Mouse (Mus musculus): ENCODE measurements around the gene Cbln1. TPM values are rescaled to one million over a fixed set of nuclear protein-coding genes. Genes with fewer than 3 reads are reported as not detected.
A peak's percentile ranks its signal among the peaks of the same experiment; 100 is the strongest.

Cbln1 gene
- polyA plus RNA-seq (2016; fragmentation: Nextera tagmentation; extraction: Ambion mirVana), result not detected in 2 replicates

- ATAC-seq, result peak; percentile 91
- Histone ChIP-seq H3K9ac (no peak within 1 kb of the TSS), H3K4me3 (peak within 1 kb of the TSS; percentile 53), H3K4me2 (peak within 1 kb of the TSS; percentile 85), H3K4me1 (peaks cover 21% of the 10 kb centered on the region), H3K36me3 (no peaks in the 10 kb centered on the region), H3K27me3 (replicated peaks) (peaks cover 95% of the 10 kb centered on the region), H3K9me3 (replicated peaks) (no peaks in the 10 kb centered on the region), H3K27ac (no peak within 1 kb of the TSS)
- WGBS (ENCODE audit: insufficient replicate concordance), result under 1% methylated on average over 97 of the region's 122 CpGs
Measured at GRCm38 (mm10) chr8:87472271-87473236, at the start of gene Cbln1. Gene Cbln1, minus strand, starts transcription at chr8:87472609.

GRCm38 (mm10) chr8:87517132-87517531 is 44.7 kb upstream of the Cbln1 start:
- ATAC-seq, result no peak
- Histone ChIP-seq H3K27me3 (replicated peaks) (no peaks in the 10 kb centered on the region), H3K36me3 (no peaks in the 10 kb centered on the region), H3K4me3 (no peak overlapping the region), H3K9me3 (replicated peaks) (no peaks in the 10 kb centered on the region), H3K4me2 (no peak overlapping the region), H3K27ac (no peak overlapping the region), H3K4me1 (no peaks in the 10 kb centered on the region), H3K9ac (no peak overlapping the region)
- WGBS (ENCODE audit: insufficient replicate concordance), result 73% methylated on average over 3 of the region's 3 CpGs

DNA sequence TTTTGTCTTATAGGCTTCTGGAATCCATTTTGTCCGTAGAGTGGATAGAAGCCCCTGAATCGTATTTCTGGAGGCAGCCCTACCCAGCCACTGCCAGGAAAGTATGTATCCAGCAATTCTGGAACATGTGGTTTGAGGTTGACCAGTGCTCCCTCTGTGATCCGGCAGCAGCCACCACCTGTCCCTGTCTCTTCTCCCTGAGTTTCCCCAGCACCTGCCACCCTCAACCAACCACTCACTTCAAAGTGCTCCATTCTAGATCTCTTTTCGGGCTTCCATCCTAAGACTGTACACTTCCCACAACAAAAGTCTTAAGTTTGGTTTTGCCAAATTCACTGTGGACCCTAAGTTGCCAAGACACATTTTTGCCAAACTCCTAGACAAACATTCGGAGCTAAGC is 41.4 kb upstream of the Cbln1 start:
- H3K4me1 ChIP-seq, result no peaks in the 10 kb centered on the region
- WGBS (ENCODE audit: insufficient replicate concordance), result 62% methylated on average over 5 of the region's 5 CpGs
- H3K9me3 ChIP-seq (replicated peaks), result no peaks in the 10 kb centered on the region

DNA sequence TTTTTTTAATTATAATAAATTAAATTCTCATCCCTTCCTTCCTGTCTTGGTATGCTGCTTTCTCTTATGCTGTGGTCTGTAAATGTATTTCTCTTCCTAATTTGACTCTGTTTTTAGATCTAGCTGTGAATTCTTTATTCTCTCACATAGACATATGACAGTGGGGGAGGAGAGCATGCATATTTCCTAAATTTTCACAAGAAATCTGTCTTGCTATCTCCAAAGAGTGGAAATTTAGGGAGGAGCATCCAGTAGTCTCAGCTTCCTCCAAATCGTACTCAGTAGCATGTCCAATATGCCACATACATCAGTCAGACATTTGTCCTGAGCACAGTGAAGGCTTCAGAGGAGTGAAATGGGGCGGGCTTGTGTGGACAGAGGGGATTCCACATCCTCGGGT is 40.9 kb upstream of the Cbln1 start:
- ATAC-seq, result no peak
- H3K9ac ChIP-seq, result no peak overlapping the region
- WGBS (ENCODE audit: insufficient replicate concordance), result 57% methylated on average over 3 of the region's 3 CpGs
- no peaks in the 10 kb centered on the region for H3K4me1 ChIP-seq
- no peak overlapping the region for H3K4me3 ChIP-seq
- H3K36me3 ChIP-seq, result no peaks in the 10 kb centered on the region
- no peak overlapping the region for H3K4me2 ChIP-seq
- no peaks in the 10 kb centered on the region for H3K9me3 ChIP-seq (replicated peaks)
- H3K27ac ChIP-seq, result no peak overlapping the region
- no peaks in the 10 kb centered on the region for H3K27me3 ChIP-seq (replicated peaks)

More for the DNA sequence above, 41.4 kb upstream of the Cbln1 start:
- Histone ChIP-seq H3K9ac (no peak overlapping the region), H3K27me3 (replicated peaks) (no peaks in the 10 kb centered on the region), H3K4me2 (no peak overlapping the region), H3K27ac (no peak overlapping the region), H3K36me3 (no peaks in the 10 kb centered on the region), H3K4me3 (no peak overlapping the region)
- ATAC-seq, result no peak

DNA sequence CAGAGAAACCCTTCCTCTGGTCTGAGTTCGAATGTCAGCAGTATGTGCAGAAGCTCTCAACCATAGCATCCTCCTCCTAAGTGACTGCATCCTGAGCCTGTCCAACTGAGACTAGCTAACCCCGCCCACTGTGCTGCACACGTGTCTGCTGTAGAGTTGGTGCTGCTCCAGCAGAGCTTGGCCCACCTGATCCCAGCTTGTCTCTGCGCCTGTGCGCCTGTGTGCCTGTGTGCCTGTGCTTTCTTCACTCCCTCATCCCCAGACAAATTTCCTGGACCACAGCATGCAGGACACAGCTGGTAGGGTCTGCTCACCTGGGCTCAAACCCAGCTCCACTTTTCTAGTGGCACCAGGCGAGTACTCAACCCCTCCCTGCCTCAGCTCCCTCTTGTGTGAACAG is 40.2 kb upstream of the Cbln1 start:
- Histone ChIP-seq H3K36me3 (no peaks in the 10 kb centered on the region), H3K4me2 (no peak overlapping the region), H3K4me1 (no peaks in the 10 kb centered on the region), H3K9me3 (replicated peaks) (no peaks in the 10 kb centered on the region), H3K9ac (no peak overlapping the region), H3K27me3 (replicated peaks) (no peaks in the 10 kb centered on the region), H3K27ac (no peak overlapping the region), H3K4me3 (no peak overlapping the region)
- no peak for ATAC-seq
- 52% methylated on average over 6 of the region's 6 CpGs for WGBS (ENCODE audit: insufficient replicate concordance)

- no peak overlapping the region for H3K27ac ChIP-seq
- H3K4me2 ChIP-seq, result no peak overlapping the region
- ATAC-seq, result no peak
- WGBS (ENCODE audit: insufficient replicate concordance), result 30% methylated on average over 9 of the region's 9 CpGs
- no peak overlapping the region for H3K4me3 ChIP-seq
- no peaks in the 10 kb centered on the region for H3K36me3 ChIP-seq
- H3K9ac ChIP-seq, result no peak overlapping the region
- H3K4me1 ChIP-seq, result no peaks in the 10 kb centered on the region
- no peaks in the 10 kb centered on the region for H3K9me3 ChIP-seq (replicated peaks)
- no peaks in the 10 kb centered on the region for H3K27me3 ChIP-seq (replicated peaks)
Measured at GRCm38 (mm10) chr8:87507046-87507445, 34.6 kb upstream of the Cbln1 start.

- Histone ChIP-seq H3K9ac (no peak overlapping the region), H3K4me2 (no peak overlapping the region), H3K36me3 (no peaks in the 10 kb centered on the region), H3K9me3 (replicated peaks) (no peaks in the 10 kb centered on the region), H3K27ac (no peak overlapping the region), H3K4me1 (no peaks in the 10 kb centered on the region), H3K27me3 (replicated peaks) (no peaks in the 10 kb centered on the region), H3K4me3 (no peak overlapping the region)
- WGBS (ENCODE audit: insufficient replicate concordance), result 49% methylated on average over 5 of the region's 5 CpGs
- no peak for ATAC-seq
Measured at GRCm38 (mm10) chr8:87504441-87504840, 32.0 kb upstream of the Cbln1 start.

GRCm38 (mm10) chr8:87502684-87503083 is 30.3 kb upstream of the Cbln1 start:
- no peak overlapping the region for H3K9ac ChIP-seq
- ATAC-seq, result no peak
- H3K4me2 ChIP-seq, result no peak overlapping the region
- no peaks in the 10 kb centered on the region for H3K36me3 ChIP-seq
- H3K4me1 ChIP-seq, result no peaks in the 10 kb centered on the region
- H3K27me3 ChIP-seq (replicated peaks), result no peaks in the 10 kb centered on the region
- no peak overlapping the region for H3K27ac ChIP-seq
- no peaks in the 10 kb centered on the region for H3K9me3 ChIP-seq (replicated peaks)
- H3K4me3 ChIP-seq, result no peak overlapping the region
- WGBS (ENCODE audit: insufficient replicate concordance), result 54% methylated on average over 6 of the region's 6 CpGs

DNA sequence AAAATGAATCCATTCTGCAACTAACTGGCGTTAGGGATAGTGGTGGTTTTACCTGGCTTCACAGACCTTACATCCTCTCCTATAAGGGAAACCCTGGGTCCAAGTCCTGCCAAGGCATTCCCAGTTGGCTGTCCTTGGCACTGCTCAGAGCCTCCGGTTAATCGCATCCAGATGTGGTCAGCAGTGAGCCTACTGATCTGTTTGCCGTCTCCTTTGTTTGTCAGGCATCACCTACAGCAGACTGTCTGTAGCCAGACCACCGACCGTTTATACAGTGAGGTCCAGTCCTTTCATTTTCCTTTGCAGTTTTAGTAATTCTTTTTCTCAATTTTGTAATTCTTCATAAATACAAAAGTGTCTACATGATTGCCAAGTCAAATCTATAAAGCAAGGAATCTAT is 25.2 kb upstream of the Cbln1 start:
- WGBS (ENCODE audit: insufficient replicate concordance), result 67% methylated on average over 6 of the region's 6 CpGs
- no peak for ATAC-seq

DNA sequence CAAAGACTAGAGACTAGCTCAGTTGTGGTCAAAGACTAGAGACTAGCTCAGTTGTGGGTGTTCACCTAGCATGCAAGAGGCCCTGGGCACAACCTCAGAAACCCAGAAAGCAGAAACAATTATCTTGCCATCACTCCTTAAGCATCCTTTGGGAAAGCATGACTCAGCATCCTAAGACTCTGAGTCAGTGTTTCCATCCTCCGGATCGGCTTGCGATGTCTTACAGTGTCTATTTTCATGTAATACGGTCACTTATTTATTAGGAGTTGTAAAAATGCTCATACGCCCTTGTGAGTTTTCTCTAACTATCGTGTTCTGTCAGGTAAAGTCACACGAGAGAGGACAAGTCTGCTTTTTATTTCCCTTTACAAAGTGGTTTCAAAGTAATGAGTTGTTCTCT is 24.1 kb upstream of the Cbln1 start:
- ATAC-seq, result no peak

More for the DNA sequence above, 25.2 kb upstream of the Cbln1 start:
- no peaks in the 10 kb centered on the region for H3K9me3 ChIP-seq (replicated peaks)
- H3K4me1 ChIP-seq, result no peaks in the 10 kb centered on the region
- H3K4me3 ChIP-seq, result no peak overlapping the region
- no peaks in the 10 kb centered on the region for H3K36me3 ChIP-seq
- no peak overlapping the region for H3K27ac ChIP-seq
- H3K9ac ChIP-seq, result no peak overlapping the region
- H3K4me2 ChIP-seq, result no peak overlapping the region
- H3K27me3 ChIP-seq (replicated peaks), result no peaks in the 10 kb centered on the region

GRCm38 (mm10) chr8:87494862-87495261 is 22.5 kb upstream of the Cbln1 start:
- H3K9ac ChIP-seq, result no peak overlapping the region
- H3K4me3 ChIP-seq, result no peak overlapping the region
- H3K27me3 ChIP-seq (replicated peaks), result no peaks in the 10 kb centered on the region
- WGBS (ENCODE audit: insufficient replicate concordance), result 65% methylated on average over 9 of the region's 9 CpGs
- H3K9me3 ChIP-seq (replicated peaks), result no peaks in the 10 kb centered on the region
- H3K36me3 ChIP-seq, result no peaks in the 10 kb centered on the region
- no peaks in the 10 kb centered on the region for H3K4me1 ChIP-seq
- H3K4me2 ChIP-seq, result no peak overlapping the region
- no peak overlapping the region for H3K27ac ChIP-seq
- no peak for ATAC-seq

More for the DNA sequence above, 24.1 kb upstream of the Cbln1 start:
- Histone ChIP-seq H3K27me3 (replicated peaks) (no peaks in the 10 kb centered on the region), H3K36me3 (no peaks in the 10 kb centered on the region), H3K4me2 (no peak overlapping the region), H3K9ac (no peak overlapping the region), H3K9me3 (replicated peaks) (no peaks in the 10 kb centered on the region), H3K4me3 (no peak overlapping the region), H3K4me1 (no peaks in the 10 kb centered on the region), H3K27ac (no peak overlapping the region)
- 67% methylated on average over 7 of the region's 7 CpGs for WGBS (ENCODE audit: insufficient replicate concordance)

GRCm38 (mm10) chr8:87489841-87490415 is 17.5 kb upstream of the Cbln1 start:
- Histone ChIP-seq H3K36me3 (no peaks in the 10 kb centered on the region), H3K4me3 (no peak overlapping the region), H3K4me2 (no peak overlapping the region), H3K9ac (no peak overlapping the region), H3K9me3 (replicated peaks) (no peaks in the 10 kb centered on the region), H3K27me3 (replicated peaks) (no peaks in the 10 kb centered on the region), H3K4me1 (no peaks in the 10 kb centered on the region), H3K27ac (no peak overlapping the region)
- ATAC-seq, result no peak
- WGBS (ENCODE audit: insufficient replicate concordance), result 41% methylated on average over 5 of the region's 5 CpGs

Measured in liver, embryonic 12.5 days (tissue).